Mouse (Mus musculus) hindbrain, postnatal 0 days (tissue): Measurements from ENCODE around the gene Zfp64. TPM values are rescaled to one million over a fixed set of nuclear protein-coding genes. Genes with fewer than 3 reads are reported as not detected.
A peak's percentile ranks its signal among the peaks of the same experiment; 100 is the strongest.
"Not testable (repeated sequence)": the region's sequence is repeated elsewhere in the genome, so short reads cannot be mapped to it uniquely, and the experiment has no call there.

Experiments
- ATAC-seq: fragments of 200-750 bp; cut with Nextera tagmentation; 2 replicates; pipeline ENCODE4 v1.8.0; 2017; ENCODE audit warnings: mild to moderate bottlenecking, moderate TSS enrichment, moderate library complexity
- DNase-seq: peaks from one replicate; pipeline ENCODE4 v3.0.0-alpha.2; 2015; ENCODE audit warnings: low spot score
- H3K27ac ChIP-seq: fragments of 300-500 bp; sonication (generic); 2 replicates; pipeline ENCODE4 v1.5.1; 2014; ENCODE audit warnings: mild to moderate bottlenecking
- H3K27me3 ChIP-seq: fragments of 300-500 bp; sonication (generic); 2 replicates; pipeline ENCODE4 v1.6.1; 2014; ENCODE audit warnings: low read length, mixed read lengths; ENCODE audit not compliant: insufficient read depth
- H3K36me3 ChIP-seq: fragments of 300-500 bp; sonication (generic); 2 replicates; pipeline ENCODE4 v1.6.1; 2014; ENCODE audit warnings: low read length, mixed read lengths; ENCODE audit not compliant: insufficient read depth
- H3K4me1 ChIP-seq: fragments of 300-500 bp; sonication (generic); 2 replicates; pipeline ENCODE4 v1.6.1; 2014; ENCODE audit warnings: antibody characterized with exemption, low read length, mixed read lengths; ENCODE audit not compliant: insufficient read depth
- H3K4me2 ChIP-seq: fragments of 300-500 bp; sonication (generic); 2 replicates; pipeline ENCODE4 v1.6.1; 2014; ENCODE audit warnings: low read depth, mild to moderate bottlenecking, low read length, moderate library complexity, mixed read lengths
- H3K4me3 ChIP-seq: fragments of 300-500 bp; sonication (generic); 2 replicates; pipeline ENCODE4 v1.5.1; 2014; ENCODE audit warnings: low read length
- H3K9ac ChIP-seq: fragments of 300-500 bp; sonication (generic); replicated peaks from 2 replicates; pipeline ENCODE4 v1.6.1; 2014; ENCODE audit warnings: mild to moderate bottlenecking, low read length, moderate library complexity, mixed read lengths
- H3K9me3 ChIP-seq: fragments of 300-500 bp; sonication (generic); 2 replicates; pipeline ENCODE4 v1.6.1; 2016; ENCODE audit warnings: low read length, mixed read lengths
- CTCF ChIP-seq: IDR thresholded peaks from 2 replicates; pipeline ENCODE4 v1.5.1; 2016; ENCODE audit warnings: antibody characterized with exemption, control low read depth, low read depth
- WGBS: fragments of 180-500 bp; shearing (Covaris S2); extraction: QIAGEN DNeasy Blood & Tissue Kit; methylation state at CpG from one replicate; pipeline ENCODE4 v1.1.7; 2014; 5-methylcytosine and 5-hydroxymethylcytosine counted together
- polyA plus RNA-seq: library from polyadenylated mRNA; unstranded; fragments of >200 nt; fragmentation: Nextera tagmentation; extraction: Ambion mirVana; gene quantifications from 2 replicates; pipeline ENCODE4 v1.2.1, GENCODE M21; 2015
- total RNA-seq: library from RNA; depleted of rRNA; stranded (reverse); fragments of >200 nt; gene quantifications from 2 replicates; pipeline ENCODE4 v1.2.3, GENCODE M21; 2014

Zfp64 gene
- total and polyA plus RNA-seq, 2 experiments from 2014 or later = 27.5 to 44.3 TPM

GRCm38 (mm10) chr2:168860922-168861740 is 94.3 kb downstream of the Zfp64 start:
- H3K27ac ChIP-seq = no peak overlapping the region
- TF ChIP-seq CTCF = no peak
- H3K27me3 ChIP-seq = no peaks in the 10 kb centered on the region; the same call in 1 of the 2 replicates
- no peaks in the 10 kb centered on the region for H3K9me3 ChIP-seq
- no peak overlapping the region for H3K4me3 ChIP-seq
- WGBS = 34% methylated on average over 24 of the region's 24 CpGs
- ATAC-seq (no peak), DNase-seq (no peak)
- H3K36me3 ChIP-seq = no peaks in the 10 kb centered on the region
- H3K4me1 ChIP-seq = no peaks in the 10 kb centered on the region; the same call in 1 of the 2 replicates
- no peak overlapping the region for H3K4me2 ChIP-seq
- H3K9ac ChIP-seq = no peak overlapping the region

GRCm38 (mm10) chr2:168860032-168860691 is 95.2 kb downstream of the Zfp64 start:
- ATAC-seq (no peak), DNase-seq (no peak)
- H3K36me3 ChIP-seq = no peaks in the 10 kb centered on the region
- H3K9ac ChIP-seq = no peak overlapping the region
- H3K4me2 ChIP-seq = no peak overlapping the region
- H3K4me1 ChIP-seq = no peaks in the 10 kb centered on the region; the same call in 1 of the 2 replicates
- H3K27ac ChIP-seq = no peak overlapping the region
- peak; percentile 27; the same call in 1 of the 2 replicates for TF ChIP-seq CTCF
- H3K4me3 ChIP-seq = no peak overlapping the region
- 14% methylated on average over 16 of the region's 16 CpGs for WGBS
- H3K9me3 ChIP-seq = no peaks in the 10 kb centered on the region
- no peaks in the 10 kb centered on the region; the same call in 1 of the 2 replicates for H3K27me3 ChIP-seq

- DNase-seq (peak; percentile 53), ATAC-seq (peak; percentile 45; the same call in 1 of the 2 replicates)
- Histone ChIP-seq H3K27me3 (no peaks in the 10 kb centered on the region; the same call in 1 of the 2 replicates), H3K36me3 (no peaks in the 10 kb centered on the region), H3K27ac (no peak overlapping the region), H3K4me3 (no peak overlapping the region), H3K9me3 (no peaks in the 10 kb centered on the region), H3K4me1 (no peaks in the 10 kb centered on the region; the same call in 1 of the 2 replicates), H3K9ac (no peak overlapping the region), H3K4me2 (no peak overlapping the region)
- TF ChIP-seq CTCF = no peak
- WGBS = 69% methylated on average over 7 of the region's 7 CpGs
Measured at GRCm38 (mm10) chr2:168856638-168857037, 98.7 kb downstream of the Zfp64 start.

GRCm38 (mm10) chr2:168854777-168855176 is 100.6 kb downstream of the Zfp64 start:
- ATAC-seq = no peak
- no peaks in the 10 kb centered on the region; the same call in 1 of the 2 replicates for H3K27me3 ChIP-seq
- no peak overlapping the region for H3K27ac ChIP-seq
- 69% methylated on average over 1 of the region's 1 CpGs for WGBS
- TF ChIP-seq CTCF = no peak
- H3K4me3 ChIP-seq = no peak overlapping the region
- no peaks in the 10 kb centered on the region for H3K9me3 ChIP-seq
- no peak overlapping the region for H3K4me2 ChIP-seq
- H3K9ac ChIP-seq = no peak overlapping the region
- no peaks in the 10 kb centered on the region for H3K36me3 ChIP-seq
- no peak for DNase-seq
- no peaks in the 10 kb centered on the region for H3K4me1 ChIP-seq

DNA sequence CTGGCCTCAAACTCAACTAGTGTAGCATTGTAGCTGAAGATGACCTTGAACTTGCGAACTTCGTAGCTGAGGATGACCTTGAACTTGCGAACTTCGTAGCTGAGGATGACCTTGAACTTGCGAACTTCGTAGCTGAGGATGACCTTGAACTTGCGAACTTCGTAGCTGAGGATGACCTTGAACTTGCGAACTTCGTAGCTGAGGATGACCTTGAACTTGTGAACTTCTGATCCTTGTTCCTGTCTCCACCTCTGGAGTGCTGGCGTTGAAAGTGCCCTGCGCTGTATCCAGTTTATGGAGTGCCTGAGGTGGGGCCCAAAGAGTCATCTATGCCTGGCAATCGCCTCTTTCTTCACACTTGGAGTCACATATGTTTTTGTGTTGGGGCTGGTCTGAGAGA is 101.5 kb downstream of the Zfp64 start:
- H3K27ac ChIP-seq, DNase-seq, H3K27me3 ChIP-seq, H3K9me3 ChIP-seq, H3K36me3 ChIP-seq, H3K9ac ChIP-seq, ATAC-seq, H3K4me2 ChIP-seq, H3K4me3 ChIP-seq, H3K4me1 ChIP-seq: not testable (repeated sequence)
- 91% methylated on average over 12 of the region's 13 CpGs for WGBS

GRCm38 (mm10) chr2:168851545-168851944 is 103.8 kb downstream of the Zfp64 start:
- no peak overlapping the region for H3K9ac ChIP-seq
- H3K36me3 ChIP-seq = no peaks in the 10 kb centered on the region
- no peak overlapping the region for H3K4me2 ChIP-seq
- no peaks in the 10 kb centered on the region for H3K4me1 ChIP-seq
- DNase-seq = no peak
- no peaks in the 10 kb centered on the region for H3K9me3 ChIP-seq
- H3K27me3 ChIP-seq = no peaks in the 10 kb centered on the region
- TF ChIP-seq CTCF = no peak
- no peak for ATAC-seq
- H3K4me3 ChIP-seq = no peak overlapping the region
- H3K27ac ChIP-seq = no peak overlapping the region
- WGBS = 58% methylated on average over 10 of the region's 10 CpGs
